Mouse (Mus musculus) CH12.LX (cell line): ENCODE data around the gene Atf4.
A peak's percentile ranks its signal among the peaks of the same experiment; 100 is the strongest.

Experiments
- CTCF ChIP-seq, 2 experiments: IDR thresholded peaks in 1 of 2; conservative IDR thresholded peaks in 1 of 2; 2 replicates each; pipeline ENCODE4 v1.5.1; 2011 to 2012; ENCODE audit warnings: low read depth in 2 of 2, low read length in 2 of 2, improper control_type of control experiment in 1 of 2, inconsistent platforms in 1 of 2, mild to moderate bottlenecking in 1 of 2, moderate library complexity in 1 of 2
- EP300 ChIP-seq: IDR thresholded peaks from 2 replicates; pipeline ENCODE4 v1.6.1; 2011; ENCODE audit warnings: low read length, improper control_type of control experiment
- POLR2A ChIP-seq: IDR thresholded peaks from 2 replicates; pipeline ENCODE4 v1.6.1; 2011; ENCODE audit warnings: low read depth, mild to moderate bottlenecking, improper control_type of control experiment, low read length

- TF ChIP-seq POLR2A (no peak), CTCF (conservative IDR thresholded peaks at IDR 0.05 in 1 of 2, IDR thresholded peaks at IDR 0.05 in 1 of 2; ENCODE audit: low read depth in 2 of 2, low read length in 2 of 2) (peak; percentile 85 to 96), EP300 (no peak)
These were observed 29.8 kb upstream of the Atf4 start for GRCm38 (mm10) chr15:80225208-80225607.
